Mouse (Mus musculus) kidney, adult 2 months (tissue): ENCODE measurements at regions not wholly inside any gene's neighbourhood (a gene's known extent, or its start where the extent isn't known, plus 50 kb on each side); places are given as distances from the start of the nearest gene placed in this dataset.

ENCODE experiments used
- CTCF ChIP-seq: fragments of 200-500 bp; conservative IDR thresholded peaks from 2 replicates; pipeline ENCODE4 v1.5.1; 2011; ENCODE audit warnings: low read depth, mild to moderate bottlenecking, control low read depth, low read length, moderate library complexity, mixed read lengths; ENCODE audit not compliant: insufficient read depth, insufficient read length
- POLR2A ChIP-seq: fragments of 200-500 bp; IDR thresholded peaks from one replicate; pipeline ENCODE4 v1.6.1; 2011; ENCODE audit warnings: low read depth, low read length, control low read depth

DNA sequence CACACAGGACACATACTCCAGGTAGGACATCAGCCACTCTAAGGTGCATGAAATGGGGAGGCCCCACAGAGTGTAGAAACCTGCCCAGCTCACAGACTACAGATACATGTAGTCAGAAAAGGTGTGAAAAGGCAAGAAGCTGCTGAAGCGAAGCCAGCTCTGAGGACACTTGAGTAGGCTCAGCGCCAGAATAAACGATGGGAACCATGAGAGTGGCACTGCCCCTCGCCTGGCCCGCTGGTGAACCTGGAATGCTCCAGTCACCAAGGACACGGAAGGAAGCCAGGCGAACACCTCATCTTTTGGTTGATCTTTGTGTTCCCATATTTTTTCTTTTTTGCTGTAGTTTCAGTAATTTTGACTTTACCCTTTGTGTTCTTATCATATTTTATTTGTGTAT lies 381.8 kb downstream of the Pmp22 start:
- TF ChIP-seq POLR2A, result no peak
- TF ChIP-seq CTCF, result no peak
